Mouse (Mus musculus) CH12F3 (cell line): ENCODE data around the gene Tnnt2.

Experiments used
- in situ Hi-C: fragments of 300-500 bp; cut with MboI; formaldehyde crosslinking; loops from 2 replicates; pipeline ENCODE4 v1.14.3; 2020; ENCODE audit warnings: low sequenced_read_pairs

The Tnnt2 gene

DNA sequence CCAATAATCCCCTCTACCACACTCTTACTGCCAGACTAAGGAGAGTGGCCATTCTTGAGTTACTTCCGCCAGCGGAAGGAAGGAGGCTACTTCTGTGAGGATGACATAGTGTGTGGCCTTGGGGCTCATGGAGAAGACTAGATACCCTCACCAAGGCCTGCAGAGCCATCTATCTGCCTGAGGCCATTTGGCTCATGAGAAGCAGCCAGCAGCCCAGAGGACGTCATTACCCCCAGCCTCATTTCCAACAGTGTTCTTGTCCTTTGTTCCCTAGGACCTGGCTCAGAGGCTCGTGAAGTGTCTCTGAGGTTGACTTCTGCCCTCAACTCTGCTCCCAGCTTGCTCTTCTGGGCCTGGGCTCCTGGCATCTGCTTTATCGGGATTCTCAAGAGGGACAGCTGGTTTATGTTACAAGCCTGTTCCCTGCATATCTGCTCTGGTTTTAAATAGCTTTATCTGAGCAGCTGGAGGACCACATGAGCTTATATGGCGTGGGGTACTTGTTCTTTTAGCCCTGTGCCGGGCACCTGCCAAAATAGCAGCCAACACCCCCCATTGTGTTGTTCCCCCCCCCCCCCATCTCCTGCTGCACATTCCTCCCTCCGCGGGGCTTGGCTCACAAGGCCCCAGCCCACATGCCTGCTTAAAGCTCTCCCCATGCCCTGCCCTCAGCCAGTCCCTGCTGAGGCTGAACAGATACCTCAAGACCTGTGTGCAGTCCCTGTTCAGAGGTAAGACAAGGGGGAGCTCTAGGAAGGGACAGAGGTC is at the start of gene Tnnt2:
Gene Tnnt2, plus strand, starts transcription at position 639 of the 768 bp plus-strand sequence.
- in situ Hi-C loops, result no loop called here

DNA sequence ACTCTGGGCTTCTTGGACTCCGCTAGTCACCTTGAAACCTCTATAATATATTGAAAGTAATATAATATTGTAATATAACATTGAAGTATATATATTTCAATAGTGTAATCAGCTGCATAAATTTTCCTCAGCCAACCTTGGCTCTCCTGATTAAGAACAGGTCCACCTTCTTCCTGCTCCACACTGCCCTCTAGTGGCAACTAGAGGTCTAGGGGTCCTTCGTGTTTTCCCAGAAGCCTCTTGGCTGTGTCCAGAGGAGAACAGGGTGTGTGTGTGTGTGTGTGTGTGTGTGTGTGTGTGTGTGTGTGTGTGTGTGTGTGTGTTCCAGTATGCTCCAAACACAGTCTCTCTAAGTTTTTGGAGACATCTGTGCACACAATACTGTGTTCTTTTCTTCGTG is 48.4 kb upstream of the Tnnt2 start:
- in situ Hi-C loops, result no loop called here

DNA sequence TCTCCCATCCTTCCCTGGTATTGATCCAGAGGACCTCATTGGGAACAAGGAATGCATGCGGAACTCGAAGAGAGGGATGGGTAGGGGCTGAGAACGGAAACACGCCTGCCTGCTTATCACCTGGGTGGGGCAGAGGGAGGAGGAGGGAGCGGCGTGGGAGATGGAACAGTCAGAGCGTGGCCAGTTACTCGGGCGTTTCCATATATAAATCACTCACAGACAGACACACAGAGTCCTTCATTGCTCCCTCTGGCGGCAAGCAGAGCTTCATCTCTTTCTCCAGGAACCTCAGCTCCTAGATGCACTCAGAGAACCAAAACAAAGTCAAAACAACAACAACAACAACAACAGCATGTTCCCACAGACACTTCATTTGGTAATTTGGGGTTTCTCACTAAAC is 47.4 kb upstream of the Tnnt2 start:
- in situ Hi-C loops, result no loop called here

DNA sequence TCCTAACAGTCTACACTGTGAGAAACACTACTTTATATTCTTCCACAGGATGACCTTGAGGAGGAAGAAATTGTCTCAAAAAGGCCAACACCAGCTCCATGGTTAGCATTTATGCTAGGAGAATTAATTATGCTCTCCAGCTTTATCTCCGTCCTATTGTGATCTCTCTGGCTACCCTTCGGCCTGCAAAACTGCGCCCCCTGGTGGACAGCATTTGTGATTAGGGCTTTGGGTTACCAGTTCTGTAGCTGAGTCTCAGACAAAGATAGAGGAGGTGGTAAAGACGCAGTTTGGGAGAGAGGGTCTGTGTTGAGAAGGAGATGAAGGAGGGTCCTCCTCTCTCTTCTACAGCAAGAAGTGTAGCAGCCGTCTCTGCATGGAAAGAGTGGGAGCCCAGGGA is 46.3 kb upstream of the Tnnt2 start:
- in situ Hi-C loops, result no loop called here

DNA sequence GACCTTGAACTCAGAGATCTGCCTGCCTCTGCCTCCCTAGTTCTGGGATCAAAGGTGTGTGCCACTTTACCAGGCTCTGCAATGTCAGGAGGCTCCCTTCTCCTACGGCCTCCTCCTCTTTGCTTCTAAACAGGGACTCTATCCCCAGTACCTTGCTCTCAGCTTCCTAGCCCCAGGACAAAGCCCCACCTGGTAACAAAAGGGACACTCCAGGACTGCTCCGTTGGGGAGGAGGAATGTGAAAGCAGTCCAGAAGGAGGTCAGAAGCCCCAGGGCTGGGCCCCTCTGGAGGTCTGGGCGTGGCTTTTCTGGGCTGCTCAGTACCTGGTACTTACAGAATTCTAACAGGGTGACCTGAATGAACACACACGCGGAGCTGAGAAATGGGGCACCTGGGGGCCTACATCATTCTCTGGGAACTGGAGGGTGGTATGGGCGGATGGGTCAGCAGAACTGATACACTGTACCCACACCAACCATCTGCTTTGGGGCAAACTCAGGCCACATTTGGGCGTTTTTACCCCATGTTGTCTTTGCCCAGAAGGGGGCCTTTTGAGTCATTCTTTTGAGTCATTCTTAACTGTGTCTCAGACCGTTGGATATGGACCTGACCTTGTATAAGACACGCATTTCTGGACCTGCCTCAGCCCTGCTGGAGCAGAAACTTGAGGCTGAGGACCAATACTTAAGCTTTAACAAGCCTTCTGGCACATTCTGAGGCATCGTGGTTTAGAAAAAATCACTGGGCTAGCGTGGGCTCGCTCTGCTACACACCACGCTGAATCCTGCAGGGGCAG is 43.8 kb upstream of the Tnnt2 start:
- in situ Hi-C loops, result no loop called here

DNA sequence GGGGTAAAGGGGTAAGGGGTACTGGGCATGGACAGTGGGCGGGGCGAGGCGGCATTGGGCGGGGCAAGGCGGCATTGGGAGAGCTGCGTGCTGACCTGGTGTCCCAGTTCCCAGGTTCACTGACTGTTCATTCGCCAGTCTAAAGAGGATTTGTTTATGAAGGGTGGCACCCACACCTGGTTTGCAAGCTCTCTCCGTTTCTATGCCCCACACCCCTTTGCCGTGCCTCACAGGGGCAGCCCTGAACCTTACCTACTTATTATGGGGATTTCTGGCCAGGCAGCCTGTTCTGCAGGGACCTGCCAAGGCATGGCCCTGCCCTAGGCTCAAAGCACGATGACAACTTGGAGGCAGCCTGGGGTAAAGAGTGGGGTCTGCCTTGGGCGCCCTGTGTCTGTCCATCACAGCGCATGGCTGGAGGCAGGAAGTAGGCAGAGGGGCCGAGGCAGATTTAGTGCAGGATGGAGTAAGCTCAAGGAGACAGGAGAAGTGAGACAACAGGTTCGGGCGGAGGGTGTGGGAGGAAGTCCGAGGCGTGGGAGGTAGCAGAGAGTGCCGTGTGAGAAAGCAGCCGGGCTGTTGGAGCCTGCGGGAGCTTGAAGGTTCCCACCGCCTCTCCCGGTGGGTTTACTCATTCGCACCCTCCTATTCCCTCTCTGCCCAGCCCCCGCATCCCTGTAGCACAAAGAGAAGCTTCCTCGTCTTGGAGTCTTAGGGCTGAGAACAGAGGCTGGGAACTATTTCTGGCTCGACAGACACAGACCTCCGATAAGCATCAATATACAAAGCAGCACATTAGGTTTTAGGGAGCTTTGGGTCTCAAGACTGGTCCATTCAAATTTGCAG is 42.6 kb upstream of the Tnnt2 start:
- in situ Hi-C loops, result no loop called here

GRCm38 (mm10) chr1:135794216-135795134 is 41.7 kb upstream of the Tnnt2 start:
- in situ Hi-C loops, result no loop called here

GRCm38 (mm10) chr1:135798492-135798891 is 37.7 kb upstream of the Tnnt2 start:
- in situ Hi-C loops, result no loop called here

DNA sequence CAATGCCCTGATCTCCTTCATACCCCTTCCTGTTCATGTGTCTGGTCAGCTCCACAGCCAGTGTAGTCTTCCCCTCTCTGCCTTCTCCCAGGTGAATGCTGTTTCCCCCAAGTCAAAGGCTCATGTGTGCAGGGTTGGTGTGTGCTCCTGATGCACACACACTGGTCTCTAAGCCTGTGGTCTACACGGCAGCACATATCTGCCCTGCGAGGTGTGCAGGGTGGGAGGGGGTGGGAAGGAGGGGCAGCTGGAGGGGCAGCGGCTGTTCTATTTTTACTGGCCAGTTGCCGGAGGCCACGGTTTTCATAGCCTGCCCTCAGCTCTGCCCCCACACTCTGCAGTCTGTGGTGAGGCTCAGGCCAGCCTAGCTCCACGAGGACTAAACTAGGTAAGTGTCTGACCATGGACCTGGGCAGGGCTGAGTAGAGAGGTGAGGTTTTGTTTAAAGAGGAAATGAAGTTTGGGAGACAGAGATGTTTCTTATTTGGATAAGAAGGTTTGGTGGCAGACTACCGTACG is 37.0 kb upstream of the Tnnt2 start:
- in situ Hi-C loops, result no loop called here

- in situ Hi-C loops, result no loop called here
Measured at GRCm38 (mm10) chr1:135800192-135800950, 35.8 kb upstream of the Tnnt2 start.

DNA sequence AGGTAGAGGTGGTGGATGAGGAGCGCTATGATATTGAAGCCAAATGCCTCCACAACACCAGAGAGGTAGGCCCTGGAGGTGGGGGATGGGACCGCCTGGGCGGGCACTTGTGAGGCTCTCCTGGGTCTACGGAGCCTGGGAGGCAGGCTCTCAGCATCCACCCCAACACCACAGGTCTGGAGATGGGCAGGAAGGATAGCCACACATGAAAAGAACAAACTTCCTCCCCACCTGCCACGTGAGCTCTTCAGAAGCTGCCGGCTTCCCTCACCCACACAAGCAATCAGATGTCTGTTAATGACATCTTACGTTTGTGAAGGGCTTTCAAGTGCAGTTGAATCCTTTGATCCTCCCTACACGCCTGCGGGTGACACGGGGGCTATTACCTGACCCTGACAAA is 28.6 kb upstream of the Tnnt2 start:
- in situ Hi-C loops, result no loop called here

DNA sequence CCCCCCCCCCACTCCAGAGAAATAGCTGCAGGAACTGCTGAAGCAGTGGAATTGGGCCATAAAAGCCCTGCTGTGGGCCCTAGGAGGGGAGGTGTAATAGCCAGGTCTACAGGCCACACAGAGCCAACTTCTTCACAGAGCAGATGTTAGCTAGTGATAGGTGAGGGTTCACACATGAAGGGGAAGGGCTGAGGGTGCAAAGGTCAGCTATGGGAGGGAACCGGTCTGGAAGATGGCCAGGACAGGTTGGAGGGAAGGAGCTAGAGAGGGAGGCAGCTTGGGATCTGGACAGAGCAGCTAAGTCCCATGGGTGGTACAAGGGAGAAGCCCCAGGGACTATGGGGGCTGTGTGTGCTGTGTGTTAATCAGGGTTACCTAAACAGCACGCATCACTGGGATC is 26.0 kb upstream of the Tnnt2 start:
- in situ Hi-C loops, result no loop called here

DNA sequence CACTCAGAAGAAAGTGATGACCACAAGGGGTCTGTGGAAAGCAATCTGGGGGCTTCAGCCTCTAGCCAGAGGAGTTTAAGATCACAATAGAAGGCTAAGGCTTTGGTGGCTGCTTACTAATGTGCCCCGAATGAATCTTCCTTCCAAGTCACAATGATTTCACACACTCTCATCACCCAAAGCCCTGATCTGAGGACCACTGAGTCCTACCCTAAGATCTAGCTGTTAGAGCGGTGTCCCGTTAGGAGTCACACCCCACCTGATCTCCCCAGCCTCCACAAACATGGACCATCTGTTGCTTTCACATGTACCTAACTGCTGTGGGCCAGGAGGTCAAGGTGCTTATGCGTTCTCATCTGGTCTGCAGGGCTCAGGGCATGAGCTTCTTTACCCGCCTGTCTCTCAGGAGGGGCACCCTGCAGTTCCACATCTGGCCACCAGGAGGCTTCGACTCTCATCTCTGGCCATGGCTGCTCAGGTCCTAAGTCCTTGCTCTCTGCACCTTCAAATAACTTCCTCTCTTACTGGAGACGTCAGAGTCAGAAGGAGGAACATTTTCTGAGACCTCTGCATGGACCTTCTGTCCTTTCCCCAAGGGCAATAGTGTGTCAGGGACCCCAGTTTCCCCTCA is 25.0 kb upstream of the Tnnt2 start:
- in situ Hi-C loops, result no loop called here

DNA sequence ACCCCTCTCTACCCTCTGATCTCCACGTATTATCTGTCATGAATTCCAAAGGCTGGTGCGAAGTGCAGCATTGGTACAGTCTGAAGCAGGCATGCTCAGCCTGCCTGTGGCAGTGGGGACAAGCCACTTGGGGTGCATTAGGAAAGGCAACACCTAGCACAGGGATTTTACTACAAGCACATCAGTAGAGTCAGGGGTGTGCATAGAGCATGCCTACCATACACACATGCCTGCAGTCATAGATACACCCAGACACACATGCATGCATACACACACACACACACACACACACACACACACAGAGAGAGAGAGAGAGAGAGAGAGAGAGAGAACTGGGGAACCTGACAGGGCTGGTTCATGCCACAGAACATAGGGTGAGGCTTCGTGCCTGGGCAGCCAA is 23.9 kb upstream of the Tnnt2 start:
- in situ Hi-C loops, result no loop called here

GRCm38 (mm10) chr1:135812618-135813017 is 23.5 kb upstream of the Tnnt2 start:
- in situ Hi-C loops, result no loop called here

DNA sequence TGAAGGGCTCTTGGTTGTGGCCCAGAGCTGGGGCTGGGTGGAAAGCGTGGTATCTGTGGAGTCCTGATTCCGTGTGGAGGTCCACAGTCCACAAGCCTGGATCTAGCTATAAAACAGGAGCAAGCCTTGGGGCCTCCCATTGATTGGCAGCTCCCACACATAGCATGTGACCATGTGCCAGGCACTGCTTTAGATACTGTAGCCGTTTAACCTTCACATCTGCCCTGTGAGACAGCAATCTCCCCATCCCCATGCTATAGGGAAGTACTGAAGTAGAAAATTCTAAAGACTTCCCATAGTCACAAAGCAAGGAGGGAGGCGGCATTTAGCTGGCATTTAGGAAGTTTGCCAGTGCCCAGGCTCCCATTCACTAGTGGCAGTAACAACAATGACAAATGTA is 23.1 kb upstream of the Tnnt2 start:
- in situ Hi-C loops, result no loop called here

GRCm38 (mm10) chr1:135813687-135814395 is 22.3 kb upstream of the Tnnt2 start:
- in situ Hi-C loops, result no loop called here

DNA sequence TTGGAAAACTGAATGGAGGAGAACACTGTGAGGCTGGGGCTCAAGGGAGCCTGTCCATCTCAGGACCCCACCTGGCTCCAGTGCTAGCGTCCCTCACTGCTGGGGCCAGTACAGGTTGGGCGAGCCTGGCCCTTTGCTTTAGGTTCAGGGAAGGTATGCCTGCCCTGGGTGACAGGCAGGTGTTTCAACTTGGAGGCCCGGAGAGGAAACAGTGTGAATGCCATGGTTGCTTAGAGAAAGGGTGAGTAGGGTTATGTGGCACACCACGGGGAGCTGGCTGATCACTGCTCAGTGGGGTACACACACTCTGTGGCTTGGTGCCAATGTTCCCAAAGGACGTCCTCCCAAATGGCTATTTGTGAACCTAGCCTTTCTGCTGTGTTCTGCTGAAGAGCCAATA is 21.6 kb upstream of the Tnnt2 start:
- in situ Hi-C loops, result no loop called here
